Mouse (Mus musculus): ENCODE results near the gene Padi3. TPM values are rescaled to one million over a fixed set of nuclear protein-coding genes. Genes with fewer than 3 reads are reported as not detected.

Padi3 gene
- polyA plus RNA-seq, 2 experiments, result 0.17 to 0.25 TPM

DNA sequence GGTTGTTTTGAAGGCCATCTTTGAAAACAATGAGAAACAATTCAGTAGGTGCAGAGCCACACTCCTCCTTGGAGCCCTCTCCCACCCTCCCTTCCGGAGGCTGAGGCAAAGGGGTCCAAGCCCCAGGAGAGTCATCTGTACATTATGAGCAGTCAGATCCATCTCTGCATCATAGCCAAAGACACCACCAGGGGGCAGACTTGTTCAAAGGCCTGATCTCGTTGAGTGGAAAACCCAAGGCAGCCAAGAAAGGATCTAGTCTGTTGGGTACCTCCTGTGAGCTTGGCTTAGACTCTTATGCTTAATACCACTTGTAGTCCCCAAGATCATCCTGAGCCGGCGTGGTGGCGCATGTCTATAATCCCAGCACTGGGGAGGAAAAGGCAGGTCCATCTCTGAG, 11.5 kb upstream of the Padi3 start:
- ATAC-seq (ENCODE audit: insufficient read depth), result 0 out of 2 replicates have a peak, but pooled peaks have one; percentile 13
- H3K27me3 ChIP-seq (ENCODE audit: control insufficient read depth, insufficient read depth, low read length), result no peaks in the 10 kb centered on the region
- H3K36me3 ChIP-seq (replicated peaks; ENCODE audit: control insufficient read depth, insufficient read depth, low read depth), result no peaks in the 10 kb centered on the region
- H3K4me2 ChIP-seq (ENCODE audit: low read depth), result no peak overlapping the region
- H3K9me3 ChIP-seq (ENCODE audit: control insufficient read depth, low read length), result no peaks in the 10 kb centered on the region
- no peak overlapping the region for H3K27ac ChIP-seq
- TF ChIP-seq CTCF (IDR thresholded peaks at IDR 0.05; ENCODE audit: low read depth) (peak; percentile 90), EP300 (IDR thresholded peaks at IDR 0.05; ENCODE audit: low read depth) (no peak)
- WGBS (ENCODE audit: insufficient replicate concordance), result 52% methylated on average over 5 of the region's 5 CpGs
- H3K4me3 ChIP-seq (ENCODE audit: insufficient read depth in 1 of 2, low read depth in 2 of 2, low read length in 2 of 2), result no peak overlapping the region
- no peak overlapping the region for H3K9ac ChIP-seq (replicated peaks)
- DNase-seq (ENCODE audit: low read depth in 3 of 3, low spot score in 3 of 3), result peak in 2 of 3 experiments; percentile 42 to 65
- H3K4me1 ChIP-seq (replicated peaks; ENCODE audit: control insufficient read depth in 2 of 2, insufficient read depth in 2 of 2, low read length in 1 of 2), result no peaks in the 10 kb centered on the region; a peak in 2 of 4 replicates

GRCm38 (mm10) chr4:140817413-140817812, 7.0 kb upstream of the Padi3 start:
- WGBS (ENCODE audit: insufficient replicate concordance), result 80% methylated on average over 8 of the region's 8 CpGs
- Histone ChIP-seq H3K4me2 (ENCODE audit: low read depth) (no peak overlapping the region), H3K9me3 (ENCODE audit: control insufficient read depth, low read length) (no peaks in the 10 kb centered on the region), H3K36me3 (replicated peaks; ENCODE audit: control insufficient read depth, insufficient read depth, low read depth) (no peaks in the 10 kb centered on the region), H3K9ac (replicated peaks) (no peak overlapping the region), H3K27me3 (ENCODE audit: control insufficient read depth, insufficient read depth, low read length) (no peaks in the 10 kb centered on the region), H3K4me1 (replicated peaks; ENCODE audit: control insufficient read depth in 2 of 2, insufficient read depth in 2 of 2, low read length in 1 of 2) (peaks cover 22 to 30% of the 10 kb centered on the region in 2 experiments), H3K27ac (no peak overlapping the region), H3K4me3 (ENCODE audit: insufficient read depth in 1 of 2, low read depth in 2 of 2, low read length in 2 of 2) (no peak overlapping the region)
- DNase-seq (ENCODE audit: low read depth in 3 of 3, low spot score in 3 of 3) (no peak), ATAC-seq (ENCODE audit: insufficient read depth) (no peak)
- no peak for TF ChIP-seq EP300 (IDR thresholded peaks at IDR 0.05; ENCODE audit: low read depth)
- TF ChIP-seq CTCF (IDR thresholded peaks at IDR 0.05; ENCODE audit: low read depth), result peak; percentile 52

DNA sequence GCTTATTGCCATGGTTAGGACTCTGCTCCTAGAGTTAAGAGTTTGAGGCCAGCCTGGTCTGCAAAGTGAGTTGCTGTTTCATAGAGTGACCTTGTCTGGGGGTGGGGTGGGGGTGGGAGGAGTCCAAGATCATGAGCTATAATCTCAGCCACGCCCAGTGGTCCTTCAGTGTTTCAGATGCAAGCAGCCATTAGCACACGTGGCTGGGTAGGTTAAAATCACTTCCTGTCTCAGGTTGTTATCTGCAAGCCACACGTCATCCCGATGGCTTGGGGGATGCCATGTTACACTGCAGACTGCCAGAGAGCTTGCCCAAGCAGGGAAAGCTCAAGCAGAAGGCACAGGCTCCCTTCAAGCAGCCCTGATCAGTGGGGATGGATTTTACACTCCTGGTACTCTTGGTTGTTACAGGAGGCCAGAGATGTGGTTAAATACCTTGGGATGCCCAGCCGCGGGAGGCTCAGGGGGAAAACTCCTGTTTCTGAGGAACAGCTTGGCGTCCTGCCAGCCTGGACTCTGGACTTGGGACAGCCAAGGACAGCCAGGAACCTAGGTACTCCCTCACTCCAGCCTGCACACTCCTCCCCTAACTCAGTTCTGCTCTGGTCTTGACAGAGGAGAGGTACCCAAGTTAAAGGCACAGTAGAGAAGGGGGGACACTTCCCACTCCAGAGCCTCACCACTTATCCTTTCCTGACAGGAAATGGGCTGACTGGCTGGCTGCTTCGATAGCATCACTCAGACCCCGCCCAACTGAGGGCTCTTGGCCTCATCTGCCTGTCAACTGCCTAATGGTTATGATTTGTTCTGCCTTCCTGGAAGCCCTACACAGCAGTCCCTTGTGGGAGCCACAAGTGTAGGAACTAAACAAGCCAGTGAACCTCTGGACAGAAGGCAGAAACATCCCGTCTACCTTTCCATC, 5.8 kb upstream of the Padi3 start:
- H3K4me2 ChIP-seq (ENCODE audit: low read depth), result no peak overlapping the region; the same call in 1 of the 2 replicates
- H3K27me3 ChIP-seq (ENCODE audit: control insufficient read depth, insufficient read depth, low read length), result no peaks in the 10 kb centered on the region
- no peaks in the 10 kb centered on the region for H3K36me3 ChIP-seq (replicated peaks; ENCODE audit: control insufficient read depth, insufficient read depth, low read depth)
- 8% methylated on average over 10 of the region's 10 CpGs for WGBS (ENCODE audit: insufficient replicate concordance)
- peak; percentile 39; the same call in 1 of the 2 replicates for ATAC-seq (ENCODE audit: insufficient read depth)
- peaks cover 29 to 41% of the 10 kb centered on the region in 2 experiments for H3K4me1 ChIP-seq (replicated peaks; ENCODE audit: control insufficient read depth in 2 of 2, insufficient read depth in 2 of 2, low read length in 1 of 2)
- peak in 2 of 3 experiments; percentile 51 to 59 for DNase-seq (ENCODE audit: low read depth in 3 of 3, low spot score in 3 of 3)
- H3K9ac ChIP-seq (replicated peaks), result no peak overlapping the region
- no peak overlapping the region for H3K4me3 ChIP-seq (ENCODE audit: insufficient read depth in 1 of 2, low read depth in 2 of 2, low read length in 2 of 2)
- H3K27ac ChIP-seq, result no peak overlapping the region
- H3K9me3 ChIP-seq (ENCODE audit: control insufficient read depth, low read length), result no peaks in the 10 kb centered on the region
- no peak for TF ChIP-seq CTCF (IDR thresholded peaks at IDR 0.05; ENCODE audit: low read depth)
- TF ChIP-seq EP300 (IDR thresholded peaks at IDR 0.05; ENCODE audit: low read depth), result no peak

DNA sequence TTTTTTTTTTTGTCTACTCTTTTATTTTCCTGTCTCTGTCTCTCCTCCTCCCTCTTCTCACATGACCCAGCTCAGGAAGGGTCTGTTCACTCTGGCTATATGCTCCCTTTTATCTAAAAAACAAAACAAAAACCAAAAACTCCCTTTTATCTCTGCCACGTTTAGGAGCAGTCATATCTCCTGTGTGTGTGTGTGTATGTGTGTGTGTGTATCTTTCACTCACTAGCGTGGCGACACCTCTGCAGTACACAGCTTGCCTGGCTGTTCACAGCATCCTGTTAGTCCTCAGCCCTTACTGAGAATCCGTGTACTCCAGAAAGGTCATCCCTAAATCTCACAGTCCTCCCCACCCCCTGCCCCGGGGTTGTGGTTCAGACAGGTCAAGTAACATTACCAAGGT, 5.0 kb upstream of the Padi3 start:
- WGBS (ENCODE audit: insufficient replicate concordance), result 17% methylated on average over 5 of the region's 5 CpGs
- no peak overlapping the region for H3K9ac ChIP-seq (replicated peaks)
- H3K9me3 ChIP-seq (ENCODE audit: control insufficient read depth, low read length), result no peaks in the 10 kb centered on the region
- DNase-seq (ENCODE audit: low read depth in 3 of 3, low spot score in 3 of 3) (no peak), ATAC-seq (ENCODE audit: insufficient read depth) (no peak)
- no peaks in the 10 kb centered on the region for H3K36me3 ChIP-seq (replicated peaks; ENCODE audit: control insufficient read depth, insufficient read depth, low read depth)
- no peaks in the 10 kb centered on the region for H3K27me3 ChIP-seq (ENCODE audit: control insufficient read depth, insufficient read depth, low read length)
- no peak overlapping the region for H3K27ac ChIP-seq
- H3K4me1 ChIP-seq (replicated peaks; ENCODE audit: control insufficient read depth in 2 of 2, insufficient read depth in 2 of 2, low read length in 1 of 2), result peaks cover 29 to 41% of the 10 kb centered on the region in 2 experiments
- H3K4me3 ChIP-seq (ENCODE audit: insufficient read depth in 1 of 2, low read depth in 2 of 2, low read length in 2 of 2), result no peak overlapping the region
- H3K4me2 ChIP-seq (ENCODE audit: low read depth), result no peak overlapping the region; the same call in 1 of the 2 replicates
- TF ChIP-seq CTCF (IDR thresholded peaks at IDR 0.05; ENCODE audit: low read depth) (no peak), EP300 (IDR thresholded peaks at IDR 0.05; ENCODE audit: low read depth) (no peak)
